Mouse (Mus musculus) heart, adult 11 months (tissue): Measurements from ENCODE around the gene Olfr309.
"Not testable (repeated sequence)": the region's sequence is repeated elsewhere in the genome, so short reads cannot be mapped to it uniquely, and the experiment has no call there.

ENCODE experiments used
- DNase-seq: peaks from one replicate; pipeline ENCODE4 v3.0.0; 2022

The Olfr309 gene

GRCm38 (mm10) chr7:86313608-86314007 lies at the start of gene Olfr309:
Olfr309 (minus strand) TSS chr7:86313708.
- DNase-seq, result no peak

- DNase-seq, result not testable (repeated sequence)
These were observed 32.8 kb upstream of the Olfr309 start for GRCm38 (mm10) chr7:86346296-86346695.

- DNase-seq, result no peak
These were observed 30.7 kb upstream of the Olfr309 start for GRCm38 (mm10) chr7:86344253-86344652.

GRCm38 (mm10) chr7:86342881-86343565 lies 29.5 kb upstream of the Olfr309 start:
- DNase-seq, result no peak

GRCm38 (mm10) chr7:86337486-86337885 lies 24.0 kb upstream of the Olfr309 start, which contains the start of gene Olfr307:
Olfr307 (minus strand) TSS chr7:86337586.
- no peak for DNase-seq

- no peak for DNase-seq
These were observed 12.0 kb upstream of the Olfr309 start, which contains the start of gene Olfr308 for GRCm38 (mm10) chr7:86325530-86325929. Olfr308 (minus strand) TSS chr7:86325630.

- no peak for DNase-seq
These were observed 7.8 kb upstream of the Olfr309 start for GRCm38 (mm10) chr7:86321323-86321722.

GRCm38 (mm10) chr7:86277072-86277471 lies 36.4 kb downstream of the Olfr309 start, which contains the start of gene Olfr310:
Olfr310 (minus strand) TSS chr7:86277172.
- DNase-seq, result no peak
